Mouse (Mus musculus) embryonic facial prominence, embryonic 10.5 days (tissue): ENCODE measurements around the gene Adi1. TPM values are rescaled to one million over a fixed set of nuclear protein-coding genes. Genes with fewer than 3 reads are reported as not detected.
A peak's percentile ranks its signal among the peaks of the same experiment; 100 is the strongest.

Source experiments
- DNase-seq: peaks from one replicate; pipeline ENCODE4 v3.0.0-alpha.2; 2017; ENCODE audit warnings: low spot score
- H3K27ac ChIP-seq: fragments of 300-500 bp; sonication (generic); replicated peaks from 2 replicates; pipeline ENCODE4 v1.5.1; 2016; ENCODE audit warnings: mild to moderate bottlenecking
- H3K27me3 ChIP-seq: fragments of 300-500 bp; sonication (generic); replicated peaks from 2 replicates; pipeline ENCODE4 v1.6.1; 2016; ENCODE audit warnings: low read depth, mild to moderate bottlenecking; ENCODE audit not compliant: poor library complexity, severe bottlenecking
- H3K36me3 ChIP-seq: fragments of 300-500 bp; sonication (generic); replicated peaks from 2 replicates; pipeline ENCODE4 v1.6.1; 2016; ENCODE audit warnings: mild to moderate bottlenecking, moderate library complexity
- H3K4me1 ChIP-seq: fragments of 300-500 bp; sonication (generic); 2 replicates; pipeline ENCODE4 v1.6.1; 2016
- H3K4me3 ChIP-seq: fragments of 300-500 bp; sonication (generic); 2 replicates; pipeline ENCODE4 v1.5.1; 2016; ENCODE audit warnings: mild to moderate bottlenecking, moderate library complexity
- H3K9me3 ChIP-seq: fragments of 300-500 bp; sonication (generic); 2 replicates; pipeline ENCODE4 v1.6.1; 2016; ENCODE audit warnings: mild to moderate bottlenecking
- WGBS: fragments of 180-500 bp; shearing (Covaris S2); methylation state at CpG from one replicate; pipeline ENCODE4 v1.1.7; 2016; 5-methylcytosine and 5-hydroxymethylcytosine counted together
- polyA plus RNA-seq: library from polyadenylated mRNA; unstranded; fragments of >200 nt; fragmentation: Nextera tagmentation; extraction: Ambion mirVana; gene quantifications from 2 replicates; pipeline ENCODE4 v1.2.1, GENCODE M21; 2016

Adi1 gene
- polyA plus RNA-seq, 1 experiment from 2014 or later, result 62.2 TPM

GRCm38 (mm10) chr12:28699086-28699485 lies 24.1 kb downstream of the Adi1 start:
- H3K36me3 ChIP-seq, result peaks cover 29% of the 10 kb centered on the region
- peaks cover 7% of the 10 kb centered on the region; the same call in 1 of the 2 replicates for H3K27me3 ChIP-seq
- no peak overlapping the region for H3K4me3 ChIP-seq
- peaks cover 20% of the 10 kb centered on the region for H3K4me1 ChIP-seq
- 71% methylated on average over 5 of the region's 5 CpGs for WGBS
- no peaks in the 10 kb centered on the region for H3K9me3 ChIP-seq
- no peak overlapping the region for H3K27ac ChIP-seq
- DNase-seq, result no peak

- peak overlapping the region; percentile 81 for H3K27ac ChIP-seq
These were observed 24.6 kb downstream of the Adi1 start for GRCm38 (mm10) chr12:28699656-28700055.

GRCm38 (mm10) chr12:28700101-28700511 lies 25.1 kb downstream of the Adi1 start:
- Histone ChIP-seq H3K36me3 (peaks cover 18% of the 10 kb centered on the region), H3K27me3 (peaks cover 7% of the 10 kb centered on the region; the same call in 1 of the 2 replicates), H3K4me3 (no peak overlapping the region), H3K27ac (peak overlapping the region; percentile 81), H3K4me1 (peaks cover 30% of the 10 kb centered on the region), H3K9me3 (no peaks in the 10 kb centered on the region)
- WGBS, result 35% methylated on average over 3 of the region's 3 CpGs
- DNase-seq, result peak; percentile 14

More at GRCm38 (mm10) chr12:28699656-28700055, 24.6 kb downstream of the Adi1 start:
- Histone ChIP-seq H3K9me3 (no peaks in the 10 kb centered on the region), H3K36me3 (peaks cover 23% of the 10 kb centered on the region), H3K27me3 (peaks cover 7% of the 10 kb centered on the region; the same call in 1 of the 2 replicates), H3K4me1 (peaks cover 26% of the 10 kb centered on the region), H3K4me3 (no peak overlapping the region)
- 12% methylated on average over 6 of the region's 6 CpGs for WGBS
- peak; percentile 71 for DNase-seq

DNA sequence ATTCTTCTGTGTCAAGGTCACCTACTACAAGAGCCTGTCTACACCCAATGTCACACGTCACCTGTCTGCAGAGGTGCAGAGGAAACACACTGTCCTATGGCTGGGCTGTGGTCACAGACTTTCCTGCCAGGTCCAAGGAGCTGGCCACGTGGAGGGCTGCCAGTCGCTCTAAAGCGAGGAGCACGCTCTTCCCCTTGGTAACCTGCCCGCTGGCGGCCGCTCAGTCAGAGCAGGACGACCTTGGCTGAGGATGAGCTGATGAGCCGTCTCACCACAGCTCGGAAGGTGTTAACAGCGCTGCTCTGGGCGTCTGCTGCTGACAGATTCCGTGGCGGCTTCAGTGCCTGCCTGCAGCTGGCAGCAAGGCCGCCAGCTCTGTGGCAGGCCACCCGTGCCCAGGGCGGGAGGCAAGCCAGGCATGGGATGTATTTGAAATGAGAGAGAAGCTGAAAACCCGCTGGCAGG lies 25.6 kb downstream of the Adi1 start:
- Histone ChIP-seq H3K27ac (peak overlapping the region; percentile 31; the same call in 1 of the 2 replicates), H3K4me1 (peaks cover 35% of the 10 kb centered on the region), H3K4me3 (no peak overlapping the region), H3K27me3 (peaks cover 10% of the 10 kb centered on the region; the same call in 1 of the 2 replicates), H3K9me3 (no peaks in the 10 kb centered on the region), H3K36me3 (peaks cover 14% of the 10 kb centered on the region)
- no peak for DNase-seq
- WGBS, result 87% methylated on average over 19 of the region's 19 CpGs

DNA sequence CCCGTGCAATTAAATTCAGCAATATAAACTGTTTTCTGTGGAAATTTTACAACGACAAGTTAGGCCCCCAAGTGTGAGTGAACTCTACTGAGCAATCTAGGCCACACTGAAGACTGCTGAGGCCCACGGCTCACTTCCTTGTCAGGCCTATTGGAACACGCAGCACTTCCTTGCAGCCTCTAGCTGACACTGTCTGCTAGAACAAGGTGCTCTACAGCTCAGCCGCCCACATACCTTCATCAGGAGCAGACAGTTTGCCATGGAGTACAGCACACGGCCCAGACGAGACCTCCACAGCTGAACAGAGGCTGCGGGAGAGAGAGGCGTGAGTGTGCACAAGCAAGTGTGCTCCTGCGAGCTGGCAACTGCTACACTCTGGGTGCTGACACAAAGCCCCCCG lies 26.3 kb downstream of the Adi1 start:
- Histone ChIP-seq H3K9me3 (no peaks in the 10 kb centered on the region), H3K36me3 (peaks cover 7% of the 10 kb centered on the region), H3K4me3 (no peak overlapping the region), H3K4me1 (peaks cover 39% of the 10 kb centered on the region), H3K27ac (no peak overlapping the region), H3K27me3 (peaks cover 15% of the 10 kb centered on the region; the same call in 1 of the 2 replicates)
- 89% methylated on average over 11 of the region's 11 CpGs for WGBS
- DNase-seq, result no peak

GRCm38 (mm10) chr12:28704381-28704780 lies 29.4 kb downstream of the Adi1 start:
- Histone ChIP-seq H3K4me1 (peaks cover 29% of the 10 kb centered on the region), H3K4me3 (no peak overlapping the region), H3K27ac (peak overlapping the region; percentile 49; the same call in 1 of the 2 replicates), H3K36me3 (peaks cover 10% of the 10 kb centered on the region), H3K9me3 (no peaks in the 10 kb centered on the region), H3K27me3 (peaks cover 24% of the 10 kb centered on the region)
- 4% methylated on average over 12 of the region's 12 CpGs for whole genome bisulfite sequencing
- peak; percentile 53 for DNase-seq

GRCm38 (mm10) chr12:28705204-28705603 lies 30.2 kb downstream of the Adi1 start:
- Histone ChIP-seq H3K4me3 (no peak overlapping the region), H3K4me1 (peaks cover 25% of the 10 kb centered on the region), H3K27ac (peak overlapping the region; percentile 49; the same call in 1 of the 2 replicates), H3K27me3 (peaks cover 24% of the 10 kb centered on the region), H3K36me3 (peaks cover 18% of the 10 kb centered on the region), H3K9me3 (no peaks in the 10 kb centered on the region)
- WGBS, result 84% methylated on average over 6 of the region's 6 CpGs
- DNase-seq, result no peak

DNA sequence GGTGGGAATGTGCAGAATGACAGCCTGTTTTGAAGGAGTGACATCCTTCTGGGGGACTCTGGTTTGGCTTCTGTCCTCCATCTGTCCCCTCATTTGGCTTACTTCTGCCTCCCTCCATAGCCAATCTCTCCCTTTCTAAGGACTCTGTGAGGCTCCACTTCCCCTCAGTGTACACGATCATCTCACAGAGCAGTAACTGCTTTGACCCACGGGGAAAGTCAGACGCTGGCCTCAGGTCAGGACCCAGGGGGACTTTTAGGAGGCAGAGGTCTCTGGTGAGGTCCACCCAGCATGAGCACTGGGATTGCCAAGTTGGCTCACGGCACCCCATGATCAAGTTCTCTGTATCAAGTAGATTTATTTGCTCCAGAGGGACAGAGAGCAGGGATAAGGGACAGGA lies 33.1 kb downstream of the Adi1 start:
- Histone ChIP-seq H3K4me1 (peaks cover 22% of the 10 kb centered on the region), H3K9me3 (no peaks in the 10 kb centered on the region), H3K36me3 (peaks cover 44% of the 10 kb centered on the region), H3K27ac (no peak overlapping the region), H3K4me3 (no peak overlapping the region), H3K27me3 (peaks cover 18% of the 10 kb centered on the region)
- DNase-seq, result no peak
- WGBS, result 85% methylated on average over 4 of the region's 4 CpGs

GRCm38 (mm10) chr12:28710566-28711185 lies 35.6 kb downstream of the Adi1 start:
- DNase-seq, result no peak
- 71% methylated on average over 22 of the region's 22 CpGs for WGBS
- Histone ChIP-seq H3K4me1 (peaks cover 3% of the 10 kb centered on the region), H3K36me3 (peaks cover 57% of the 10 kb centered on the region), H3K9me3 (no peaks in the 10 kb centered on the region), H3K27me3 (peaks cover 14% of the 10 kb centered on the region), H3K4me3 (no peak overlapping the region), H3K27ac (no peak overlapping the region)

DNA sequence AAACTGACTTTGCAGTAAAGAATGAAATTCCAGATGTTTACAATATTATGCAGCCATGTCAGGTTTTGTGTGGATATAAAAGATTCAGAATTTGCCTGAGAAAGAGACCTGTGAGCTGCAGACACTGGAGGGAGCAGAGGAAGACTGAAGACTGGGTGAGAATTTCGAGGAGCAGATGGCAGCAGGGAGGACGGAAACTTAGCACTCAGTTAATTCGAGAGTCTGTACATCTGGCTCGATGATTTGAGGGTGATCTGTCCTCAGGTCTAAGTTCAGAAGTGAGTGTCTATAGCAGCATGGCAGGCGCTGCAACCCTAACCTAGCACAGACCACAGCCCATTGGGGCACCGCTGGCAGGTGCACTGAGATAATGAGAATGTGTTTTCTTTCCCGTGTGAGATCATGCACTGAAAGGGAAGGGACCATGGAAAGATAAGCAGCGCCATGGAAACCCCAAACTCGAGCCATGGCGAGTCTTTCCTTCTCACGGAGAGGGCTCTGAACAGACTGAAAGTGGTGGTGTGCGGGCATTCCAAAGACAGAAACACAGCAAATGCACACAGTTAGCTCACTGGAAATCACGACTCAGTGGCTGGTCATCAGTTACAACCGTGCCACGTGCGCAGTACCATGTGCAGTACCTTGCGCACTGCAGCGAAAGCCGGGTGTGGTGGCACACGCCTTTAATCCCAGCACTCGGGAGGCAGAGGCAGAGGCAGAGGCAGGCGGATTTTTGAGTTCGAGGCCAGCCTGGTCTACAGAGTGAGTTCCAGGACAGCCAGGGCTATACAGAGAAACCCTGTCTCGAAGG lies 40.0 kb downstream of the Adi1 start:
- Histone ChIP-seq H3K27me3 (no peaks in the 10 kb centered on the region), H3K27ac (no peak overlapping the region), H3K9me3 (no peaks in the 10 kb centered on the region), H3K36me3 (peaks cover 69% of the 10 kb centered on the region), H3K4me3 (no peak overlapping the region), H3K4me1 (no peaks in the 10 kb centered on the region)
- 89% methylated on average over 24 of the region's 24 CpGs for WGBS
- DNase-seq, result no peak

DNA sequence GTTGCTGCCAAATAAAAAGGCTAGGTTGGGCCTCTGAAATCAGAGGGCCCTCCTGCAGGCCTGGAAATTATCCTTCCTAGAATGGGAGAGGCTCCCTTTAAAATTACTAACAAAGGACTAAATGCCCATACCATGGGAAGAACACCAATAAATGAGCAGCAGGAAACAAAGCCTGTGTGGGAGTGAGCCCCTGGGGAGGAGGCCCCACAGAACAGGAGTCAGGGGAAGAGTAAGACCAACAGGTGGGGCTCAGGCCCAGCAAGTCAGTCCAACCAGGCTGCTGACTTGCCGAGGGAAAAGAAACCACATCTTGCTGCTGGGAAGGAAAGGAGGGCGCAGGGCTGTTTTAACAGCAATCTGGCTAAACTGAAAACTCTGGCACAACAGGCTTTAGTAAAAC lies 42.0 kb downstream of the Adi1 start:
- no peak for DNase-seq
- Histone ChIP-seq H3K36me3 (peaks cover 69% of the 10 kb centered on the region), H3K4me3 (no peak overlapping the region), H3K9me3 (no peaks in the 10 kb centered on the region), H3K4me1 (no peaks in the 10 kb centered on the region), H3K27ac (no peak overlapping the region), H3K27me3 (no peaks in the 10 kb centered on the region)
- 86% methylated on average over 2 of the region's 2 CpGs for WGBS

DNA sequence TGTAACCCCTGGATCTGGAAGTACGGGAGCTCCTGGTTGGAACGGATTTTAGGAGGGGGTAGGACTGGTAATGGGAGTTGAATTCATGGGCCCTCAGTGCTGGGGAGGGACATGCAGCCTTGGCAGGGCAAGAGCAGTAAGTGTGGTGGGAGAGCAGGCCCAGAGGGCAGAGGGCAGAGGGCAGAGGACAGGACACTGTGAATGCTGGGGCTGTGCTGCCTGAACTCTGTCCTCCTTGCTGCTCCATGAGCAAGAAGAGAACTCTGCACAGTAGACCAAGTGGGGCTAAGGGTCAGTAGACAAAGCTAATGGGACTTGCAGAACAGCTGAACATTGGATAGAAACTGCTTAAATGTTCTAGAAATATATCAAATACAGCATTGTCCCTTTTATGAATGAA lies 43.1 kb downstream of the Adi1 start:
- no peak overlapping the region for H3K27ac ChIP-seq
- peaks cover 68% of the 10 kb centered on the region for H3K36me3 ChIP-seq
- DNase-seq, result no peak
- no peaks in the 10 kb centered on the region for H3K4me1 ChIP-seq
- WGBS, result 92% methylated on average over 2 of the region's 2 CpGs
- H3K4me3 ChIP-seq, result no peak overlapping the region
- H3K27me3 ChIP-seq, result no peaks in the 10 kb centered on the region
- no peaks in the 10 kb centered on the region for H3K9me3 ChIP-seq
